In the genomic region with DNA sequence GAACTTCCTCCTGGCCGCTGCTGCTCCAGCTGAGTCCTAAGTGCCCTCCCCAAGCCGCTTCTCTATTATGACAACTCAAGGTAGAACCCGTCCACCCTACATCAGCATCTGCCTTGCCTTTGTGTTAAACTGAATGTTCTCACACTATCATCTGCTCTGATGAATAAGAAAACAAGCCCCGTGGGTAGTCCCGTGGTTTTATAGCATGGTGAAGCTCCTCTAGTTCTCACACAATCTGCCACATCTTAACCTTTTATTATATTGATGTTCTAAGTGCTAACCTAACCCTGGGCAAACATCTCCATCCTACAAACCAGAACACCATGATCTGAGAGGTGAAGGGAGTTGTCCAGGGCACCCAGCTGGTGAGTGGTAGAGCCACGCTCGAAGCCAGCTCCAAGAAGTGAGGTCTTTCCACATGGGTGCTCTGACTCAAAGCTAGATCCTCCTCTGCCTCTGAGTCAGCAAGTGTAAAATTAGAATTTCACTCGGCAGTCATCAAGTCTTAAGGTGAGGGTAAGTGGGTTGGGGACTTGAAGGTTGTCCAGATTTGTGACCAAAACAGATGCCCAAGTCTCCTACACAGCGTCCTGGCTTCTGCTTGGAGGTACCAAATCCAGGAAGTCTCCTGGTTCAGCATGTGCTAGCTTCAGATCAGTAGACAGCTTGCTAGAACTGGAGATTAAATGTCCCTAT, we compare ENCODE assay signal across 9 mouse cellular contexts. TPM values are rescaled to one million over a fixed set of nuclear protein-coding genes. Genes with fewer than 3 reads are reported as not detected.
A peak's percentile ranks its signal among the peaks of the same experiment; 100 is the strongest.
DNase-seq lines count a peak whose midpoint lies in the region; ATAC-seq and TF ChIP-seq lines count a peak whose summit lies in the region.
"Had no signal": no experiment of that assay in that cellular context is flagged by ENCODE, and none has a peak within 500 bp of the region (broad histone marks: within the 10 kb centered on the region; RNA-seq: fewer than 3 reads in every experiment).

No protein-coding gene starts in this region.

- no peaks in the 10 kb centered on the region for H3K36me3 ChIP-seq in kidney, embryonic 15.5 days
- H3K36me3 ChIP-seq: midbrain, embryonic 13.5 days had no signal

- H3K9me3 ChIP-seq in kidney, embryonic 15.5 days (replicated peaks): no peaks in the 10 kb centered on the region
- H3K9me3 ChIP-seq: midbrain, embryonic 13.5 days had no signal

- intact Hi-C loops in left cerebral cortex, postnatal 25 days (cut with DNase I): loop anchor here (1.0 to 2.0 kb wide), 3 partner anchors 22 to 230 kb away; no protein-coding TSS in a partner anchor

- no peak for DNase-seq in kidney, postnatal 4 days
- peak; percentile 68 to 69 for DNase-seq in B cell, adult 2 months
- DNase-seq in left cerebral cortex, postnatal 25 days (ENCODE audit: low spot score in 2 of 2): peak; percentile 55 to 95
- DNase-seq in gastrocnemius, adult 8-10 months (ENCODE audit: low spot score in 2 of 2): no peak
- no peak for DNase-seq in thymus, postnatal 36 days

- H3K4me2 ChIP-seq in kidney, embryonic 15.5 days: no peak overlapping the region
- H3K4me2 ChIP-seq: midbrain, embryonic 13.5 days had no signal

- H3K4me1 ChIP-seq in kidney, embryonic 15.5 days: peaks cover 57% of the 10 kb centered on the region
- H3K4me1 ChIP-seq in bone marrow, adult 2 months (ENCODE audit: control insufficient read depth, insufficient read depth, low read length): peaks cover 10% of the 10 kb centered on the region

- no peak overlapping the region for H3K9ac ChIP-seq in kidney, embryonic 15.5 days
- H3K9ac ChIP-seq: midbrain, embryonic 13.5 days had no signal

- no peak overlapping the region for H3K4me3 ChIP-seq in kidney, embryonic 15.5 days (replicated peaks)
- no peak overlapping the region for H3K4me3 ChIP-seq in bone marrow, adult 2 months (replicated peaks; ENCODE audit: control insufficient read depth, low read depth, low read length)
- H3K4me3 ChIP-seq: midbrain, embryonic 13.5 days had no signal

- 64% methylated on average over 9 of the region's 9 CpGs for WGBS in kidney, embryonic 15.5 days
- WGBS in bone marrow, adult 2 months: 19% methylated on average over 9 of the region's 9 CpGs

- no peak for TF ChIP-seq CTCF in bone marrow, adult 2 months (IDR thresholded peaks at IDR 0.05; ENCODE audit: control insufficient read depth, insufficient read depth, low read length)

- no peak for TF ChIP-seq POLR2A in bone marrow, adult 2 months (IDR thresholded peaks at IDR 0.05; ENCODE audit: borderline replicate concordance, control insufficient read depth, low read depth, low read length)

- peak; percentile 30 for ATAC-seq in kidney, embryonic 15.5 days (replicated peaks; ENCODE audit: low FRiP score)
- ATAC-seq in megakaryocyte-erythroid progenitor cell, adult 5-6 weeks (replicated peaks; ENCODE audit: low FRiP score, low TSS enrichment, poor library complexity, severe bottlenecking): no peak

- H3K27ac ChIP-seq in kidney, embryonic 15.5 days: peak overlapping the region; percentile 63
- H3K27ac ChIP-seq in bone marrow, adult 2 months (ENCODE audit: control insufficient read depth, insufficient read depth, low read depth, low read length, poor library complexity): peak overlapping the region; percentile 79

- H3K27me3 ChIP-seq in kidney, embryonic 15.5 days: no peaks in the 10 kb centered on the region

RNA-seq across cellular contexts. Expression of a gene that starts 48.4 kb away (rescaled TPM):
- polyA plus RNA-seq in kidney, embryonic 15.5 days (2015; fragmentation: Nextera tagmentation; extraction: Ambion mirVana): 7.5 and 7.6 TPM in 2 replicates
- polyA plus RNA-seq in bone marrow, adult 2 months (2011; ENCODE audit: insufficient read depth, insufficient read length, low replicate concordance, missing spikeins): 10.4 and 18.8 TPM in 2 replicates
- total RNA-seq in left cerebral cortex, postnatal 25 days (2021): 10 to 100 TPM; 45.6 to 62.4 TPM
- total RNA-seq in gastrocnemius, adult 8-10 months (2022): 1 to 10 TPM; 4.7 to 9.9 (median 6.4) TPM
- total RNA-seq in megakaryocyte-erythroid progenitor cell, adult 5-6 weeks (2014; fragmentation: Nextera tagmentation): 5.7 and 7.1 TPM in 2 replicates
- total RNA-seq in megakaryocyte-erythroid progenitor cell, adult 5-6 weeks (2017): 7.5 and 12.7 TPM in 2 replicates

Comparison
In these comparisons a context has a peak if more than half of its experiments do, and no peak if none do; other contexts are left out.
1. DNase-seq: peak in B cell, adult 2 months (2 of 2) and left cerebral cortex, postnatal 25 days (2 of 2); none in kidney, postnatal 4 days (0 of 2), gastrocnemius, adult 8-10 months (0 of 2) and thymus, postnatal 36 days (0 of 2).